Mouse (Mus musculus) CH12.LX (cell line): ENCODE data around the gene Vdac1. TPM values are rescaled to one million over a fixed set of nuclear protein-coding genes. Genes with fewer than 3 reads are reported as not detected.

Source experiments
- DNase-seq: peaks from one replicate; pipeline ENCODE4 v3.0.0-alpha.2; 2013; ENCODE audit errors: extremely low read depth
- H3K27ac ChIP-seq: 2 replicates; pipeline ENCODE4 v1.5.1; 2012; ENCODE audit warnings: low read depth, mild to moderate bottlenecking, control low read depth, moderate library complexity; ENCODE audit not compliant: insufficient read depth
- H3K27me3 ChIP-seq: replicated peaks from 2 replicates; pipeline ENCODE3; 2012; ENCODE audit warnings: inconsistent platforms
- H3K36me3 ChIP-seq, 2 experiments: replicated peaks in 1 of 2; 2 replicates each; pipeline versions ENCODE3 to v1.6.1; 2012; ENCODE audit warnings: inconsistent platforms in 1 of 2, low read length in 1 of 2, mild to moderate bottlenecking in 1 of 2, mixed read lengths in 1 of 2, moderate library complexity in 1 of 2; ENCODE audit not compliant: control insufficient read depth in 1 of 2, insufficient read depth in 1 of 2
- H3K4me1 ChIP-seq, 2 experiments: 2 replicates each; pipeline ENCODE4 v1.6.1; 2012; ENCODE audit warnings: inconsistent platforms in 1 of 2, moderate library complexity in 1 of 2; ENCODE audit not compliant: insufficient read depth in 2 of 2, control insufficient read depth in 1 of 2
- H3K4me2 ChIP-seq: 2 replicates; pipeline ENCODE4 v1.6.1; 2012; ENCODE audit warnings: low read depth, mild to moderate bottlenecking, control low read depth; ENCODE audit not compliant: poor library complexity, insufficient read depth, severe bottlenecking
- H3K4me3 ChIP-seq, 3 experiments: fragments of 150-350 bp in 1 of 3; sonication (generic) in 1 of 3; replicated peaks in 1 of 3; 2 replicates each; pipeline versions ENCODE3 to v1.5.1; 2011 to 2012; ENCODE audit warnings: low read depth in 2 of 3, low read length in 2 of 3, mild to moderate bottlenecking in 2 of 3, moderate library complexity in 2 of 3, control low read depth in 1 of 3, improper control_type of control experiment in 1 of 3, inconsistent platforms in 1 of 3, mixed read lengths in 1 of 3; ENCODE audit not compliant: poor library complexity in 1 of 3
- H3K79me2 ChIP-seq: replicated peaks from 2 replicates; pipeline ENCODE4 v1.6.1; 2012; ENCODE audit warnings: mild to moderate bottlenecking, moderate library complexity; ENCODE audit not compliant: control insufficient read depth, poor library complexity, insufficient read depth, severe bottlenecking; ENCODE audit errors: extremely low read depth
- H3K9ac ChIP-seq: 2 replicates; pipeline ENCODE4 v1.6.1; 2012; ENCODE audit warnings: low read depth, mild to moderate bottlenecking, control low read depth, moderate library complexity; ENCODE audit not compliant: insufficient read depth
- H3K9me3 ChIP-seq: replicated peaks from 2 replicates; pipeline ENCODE3; 2012; ENCODE audit warnings: low read length, inconsistent platforms, mixed read lengths
- BHLHE40 ChIP-seq: IDR thresholded peaks from 2 replicates; pipeline ENCODE4 v1.6.1; 2011; ENCODE audit warnings: mild to moderate bottlenecking, low read depth, low read length, improper control_type of control experiment
- CHD1 ChIP-seq: IDR thresholded peaks from 2 replicates; pipeline ENCODE4 v1.6.1; 2012; ENCODE audit warnings: low read depth, low read length, improper control_type of control experiment, inconsistent platforms
- CHD2 ChIP-seq: IDR thresholded peaks from 2 replicates; pipeline ENCODE4 v1.6.1; 2011; ENCODE audit warnings: low read length, improper control_type of control experiment
- CTCF ChIP-seq, 2 experiments: IDR thresholded peaks in 1 of 2; conservative IDR thresholded peaks in 1 of 2; 2 replicates each; pipeline ENCODE4 v1.5.1; 2011 to 2012; ENCODE audit warnings: low read depth in 2 of 2, low read length in 2 of 2, improper control_type of control experiment in 1 of 2, inconsistent platforms in 1 of 2, mild to moderate bottlenecking in 1 of 2, moderate library complexity in 1 of 2
- EP300 ChIP-seq: IDR thresholded peaks from 2 replicates; pipeline ENCODE4 v1.6.1; 2011; ENCODE audit warnings: low read length, improper control_type of control experiment
- ETS1 ChIP-seq: conservative IDR thresholded peaks from 2 replicates; pipeline ENCODE4 v1.6.1; 2012; ENCODE audit warnings: low read depth, mild to moderate bottlenecking, inconsistent platforms, low read length, improper control_type of control experiment, moderate library complexity
- GABPA ChIP-seq: IDR thresholded peaks from 2 replicates; pipeline ENCODE4 v1.6.1; 2012; ENCODE audit warnings: low read depth, low read length, improper control_type of control experiment, inconsistent platforms; ENCODE audit not compliant: insufficient replicate concordance
- HCFC1 ChIP-seq: IDR thresholded peaks from 2 replicates; pipeline ENCODE4 v1.6.1; 2012; ENCODE audit warnings: low read depth, mild to moderate bottlenecking, inconsistent platforms, low read length, improper control_type of control experiment
- IRF4 ChIP-seq: IDR thresholded peaks from 2 replicates; pipeline ENCODE4 v1.6.1; 2014; ENCODE audit warnings: low read depth, mild to moderate bottlenecking, inconsistent platforms, low read length, improper control_type of control experiment
- JUN ChIP-seq: IDR thresholded peaks from 2 replicates; pipeline ENCODE4 v1.6.1; 2011; ENCODE audit warnings: low read depth, mild to moderate bottlenecking, low read length, improper control_type of control experiment, moderate library complexity; ENCODE audit not compliant: insufficient read depth
- JUND ChIP-seq: conservative IDR thresholded peaks from 2 replicates; pipeline ENCODE4 v1.6.1; 2011; ENCODE audit warnings: low read depth, low read length, improper control_type of control experiment
- KAT2A ChIP-seq: IDR thresholded peaks from 2 replicates; pipeline ENCODE4 v1.6.1; 2012; ENCODE audit warnings: low read length, improper control_type of control experiment, inconsistent platforms; ENCODE audit not compliant: insufficient replicate concordance
- MAFK ChIP-seq: IDR thresholded peaks from 2 replicates; pipeline ENCODE4 v1.6.1; 2011; ENCODE audit warnings: low read length, improper control_type of control experiment; ENCODE audit not compliant: insufficient replicate concordance
- MAX ChIP-seq: IDR thresholded peaks from 2 replicates; pipeline ENCODE4 v1.6.1; 2011; ENCODE audit warnings: low read length, improper control_type of control experiment
- MAZ ChIP-seq: IDR thresholded peaks from 2 replicates; pipeline ENCODE4 v1.6.1; 2012; ENCODE audit warnings: low read depth, mild to moderate bottlenecking, inconsistent platforms, low read length, improper control_type of control experiment, moderate library complexity
- MXI1 ChIP-seq: IDR thresholded peaks from 2 replicates; pipeline ENCODE4 v1.6.1; 2011; ENCODE audit warnings: mild to moderate bottlenecking, low read depth, low read length, improper control_type of control experiment
- MYC ChIP-seq: IDR thresholded peaks from 2 replicates; pipeline ENCODE4 v1.6.1; 2011; ENCODE audit warnings: low read depth, mild to moderate bottlenecking, improper control_type of control experiment, low read length
- NELFE ChIP-seq: IDR thresholded peaks from 2 replicates; pipeline ENCODE4 v1.6.1; 2011; ENCODE audit warnings: low read depth, low read length, improper control_type of control experiment
- NRF1 ChIP-seq: IDR thresholded peaks from 2 replicates; pipeline ENCODE4 v1.6.1; 2014; ENCODE audit warnings: low read depth, mild to moderate bottlenecking, inconsistent platforms, low read length, improper control_type of control experiment, moderate library complexity
- PAX5 ChIP-seq: IDR thresholded peaks from 2 replicates; pipeline ENCODE4 v1.6.1; 2012; ENCODE audit warnings: low read length, inconsistent platforms, mixed read lengths
- POLR2A ChIP-seq: IDR thresholded peaks from 2 replicates; pipeline ENCODE4 v1.6.1; 2011; ENCODE audit warnings: low read depth, mild to moderate bottlenecking, improper control_type of control experiment, low read length
- POLR2AphosphoS2 ChIP-seq: IDR thresholded peaks from 2 replicates; pipeline ENCODE4 v1.6.1; 2011; ENCODE audit warnings: low read depth, low read length, improper control_type of control experiment
- RAD21 ChIP-seq: IDR thresholded peaks from 2 replicates; pipeline ENCODE4 v1.6.1; 2011; ENCODE audit warnings: low read depth, mild to moderate bottlenecking, low read length, improper control_type of control experiment, moderate library complexity
- RCOR1 ChIP-seq: conservative IDR thresholded peaks from 2 replicates; pipeline ENCODE4 v1.6.1; 2012; ENCODE audit warnings: low read depth, mild to moderate bottlenecking, inconsistent platforms, low read length, improper control_type of control experiment
- SIN3A ChIP-seq: IDR thresholded peaks from 2 replicates; pipeline ENCODE4 v1.6.1; 2012; ENCODE audit warnings: low read length, improper control_type of control experiment, inconsistent platforms
- TCF12 ChIP-seq: IDR thresholded peaks from 2 replicates; pipeline ENCODE4 v1.6.1; 2014; ENCODE audit warnings: low read depth, mild to moderate bottlenecking, inconsistent platforms, low read length, improper control_type of control experiment
- UBTF ChIP-seq: IDR thresholded peaks from 2 replicates; pipeline ENCODE4 v1.6.1; 2012; ENCODE audit warnings: low read depth, mild to moderate bottlenecking, inconsistent platforms, low read length, improper control_type of control experiment, moderate library complexity
- USF1 ChIP-seq: IDR thresholded peaks from 2 replicates; pipeline ENCODE4 v1.6.1; 2014; ENCODE audit warnings: low read depth, mild to moderate bottlenecking, inconsistent platforms, low read length, improper control_type of control experiment
- USF2 ChIP-seq: conservative IDR thresholded peaks from 2 replicates; pipeline ENCODE4 v1.6.1; 2011; ENCODE audit warnings: low read depth, low read length, improper control_type of control experiment
- ZC3H11A ChIP-seq: IDR thresholded peaks from 2 replicates; pipeline ENCODE4 v1.6.1; 2012; ENCODE audit warnings: low read depth, mild to moderate bottlenecking, inconsistent platforms, low read length, improper control_type of control experiment
- ZKSCAN1 ChIP-seq: IDR thresholded peaks from 2 replicates; pipeline ENCODE4 v1.6.1; 2012; ENCODE audit warnings: low read depth, inconsistent platforms, low read length, improper control_type of control experiment, borderline replicate concordance
- ZMIZ1 ChIP-seq: IDR thresholded peaks from 2 replicates; pipeline ENCODE4 v1.6.1; 2012; ENCODE audit warnings: low read depth, mild to moderate bottlenecking, inconsistent platforms, low read length, improper control_type of control experiment
- ZNF384 ChIP-seq: IDR thresholded peaks from 2 replicates; pipeline ENCODE4 v1.6.1; 2012; ENCODE audit warnings: low read depth, low read length, improper control_type of control experiment, inconsistent platforms
- dilution Hi-C: fragments of 300-500 bp; cut with MboI; formaldehyde crosslinking; loops from 2 replicates; pipeline ENCODE4 v1.14.3; 2020; ENCODE audit warnings: low sequenced_read_pairs; ENCODE audit not compliant: extremely low pct_unique_long_range_greater_than_20kb, extremely low pct_ligation_motif_present
- in situ Hi-C: fragments of 300-500 bp; cut with MboI; formaldehyde crosslinking; loops from 3 replicates; pipeline ENCODE4 v1.14.3; 2019; ENCODE audit warnings: low sequenced_read_pairs, low pct_ligation_motif_present, low pct_unique_long_range_greater_than_20kb, mixed read lengths
- polyA plus RNA-seq: library from polyadenylated mRNA; unstranded; fragments of >175 nt; gene quantifications from 2 replicates; pipeline ENCODE4 v1.2.1, GENCODE M21; 2012; ENCODE audit warnings: low read depth; ENCODE audit not compliant: insufficient read length
- total RNA-seq, 2 experiments: library from RNA; depleted of rRNA; stranded (reverse); fragments of 300-350 nt in 1 of 2; fragments of >200 nt in 1 of 2; gene quantifications; 2 replicates each; pipeline ENCODE4 v1.2.3; 2012 to 2014

Vdac1 gene
- total and polyA plus RNA-seq, 3 experiments = 204 to 315 (median 289) TPM

- no peak overlapping the region for H3K4me2 ChIP-seq
- no peak for TF ChIP-seq UBTF
- peak; percentile 14 for TF ChIP-seq RAD21
- TF ChIP-seq KAT2A = no peak
- peak; percentile 25 to 51; a peak in 3 of 4 replicates for TF ChIP-seq CTCF (conservative IDR thresholded peaks at IDR 0.05 in 1 of 2, IDR thresholded peaks at IDR 0.05 in 1 of 2; ENCODE audit: low read depth in 2 of 2, low read length in 2 of 2)
- no peak for TF ChIP-seq ETS1
- TF ChIP-seq MAX = no peak
- H3K4me1 ChIP-seq = peaks cover 3 to 20% of the 10 kb centered on the region in 2 experiments; a peak in 3 of 4 replicates
- H3K27ac ChIP-seq = no peak overlapping the region
- H3K9ac ChIP-seq = no peak overlapping the region
- DNase-seq = no peak
- H3K27me3 ChIP-seq = peaks cover 11% of the 10 kb centered on the region
- H3K4me3 ChIP-seq = no peak overlapping the region
- in situ Hi-C loops (no loop called here), dilution Hi-C loops (no loop called here)
- no peaks in the 10 kb centered on the region for H3K36me3 ChIP-seq
- H3K9me3 ChIP-seq = peaks cover 2% of the 10 kb centered on the region
- H3K79me2 ChIP-seq = no peaks in the 10 kb centered on the region
Observed at GRCm38 (mm10) chr11:52348724-52349123, 11.9 kb upstream of the Vdac1 start.

DNA sequence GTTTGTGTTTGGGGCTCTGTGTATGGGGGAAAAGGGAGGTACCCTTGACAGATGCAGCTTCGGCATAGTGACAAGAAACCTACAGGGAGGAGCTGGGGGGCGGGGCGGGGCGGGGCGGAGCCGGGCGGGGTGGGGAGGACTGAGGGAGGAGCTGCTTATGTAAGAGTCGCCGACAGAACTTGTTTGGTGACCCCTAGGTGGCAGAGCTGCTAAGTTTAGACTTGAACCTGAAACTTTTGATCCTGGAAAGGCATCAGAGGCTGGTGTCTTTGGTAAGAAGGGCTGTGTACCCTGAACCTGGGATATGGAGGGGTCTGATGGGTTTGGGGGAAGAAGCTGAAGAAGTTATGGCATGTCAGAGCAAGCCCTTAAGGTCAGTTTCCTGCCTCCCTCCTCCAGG is 9.7 kb upstream of the Vdac1 start:
- Histone ChIP-seq H3K79me2 (no peaks in the 10 kb centered on the region), H3K4me3 (no peak overlapping the region), H3K9ac (no peak overlapping the region), H3K36me3 (no peaks in the 10 kb centered on the region), H3K27me3 (peaks cover 3% of the 10 kb centered on the region), H3K4me2 (no peak overlapping the region), H3K9me3 (peaks cover 2% of the 10 kb centered on the region), H3K4me1 (peaks cover 3 to 20% of the 10 kb centered on the region in 2 experiments; a peak in 3 of 4 replicates), H3K27ac (no peak overlapping the region)
- in situ Hi-C loops = no loop called here
- DNase-seq = peak; percentile 79
- dilution Hi-C loops = no loop called here
- TF ChIP-seq ZC3H11A (no peak), PAX5 (no peak), JUND (no peak), UBTF (no peak), CHD1 (no peak), RAD21 (peak; percentile 44), GABPA (no peak), EP300 (no peak; the same call in 1 of the 2 replicates), NRF1 (no peak), MAFK (no peak), ZNF384 (no peak), TCF12 (no peak), RCOR1 (no peak), USF2 (no peak), NELFE (0 out of 2 replicates have a peak, but pooled peaks have one; percentile 17), SIN3A (0 out of 2 replicates have a peak, but pooled peaks have one; percentile 40), USF1 (no peak), HCFC1 (no peak), IRF4 (no peak), CHD2 (no peak), MAZ (peak; percentile 92), ZMIZ1 (no peak), CTCF (conservative IDR thresholded peaks at IDR 0.05 in 1 of 2, IDR thresholded peaks at IDR 0.05 in 1 of 2; ENCODE audit: low read depth in 2 of 2, low read length in 2 of 2) (peak in 1 of 2 experiments; percentile 72; a peak in 2 of 4 replicates), MXI1 (no peak), ETS1 (no peak), POLR2A (no peak), POLR2AphosphoS2 (no peak), JUN (no peak), BHLHE40 (no peak), MYC (0 out of 2 replicates have a peak, but pooled peaks have one; percentile 39), ZKSCAN1 (no peak)
